Mouse (Mus musculus) liver, embryonic 14.5 days (tissue): ENCODE data around the gene Slc25a10.

Experiments used
- CTCF ChIP-seq: IDR thresholded peaks from 2 replicates; pipeline ENCODE4 v1.5.1; 2016; ENCODE audit warnings: antibody characterized with exemption, low read depth, control low read depth
- EP300 ChIP-seq: IDR thresholded peaks from 2 replicates; pipeline ENCODE4 v1.6.1; 2016; ENCODE audit warnings: antibody characterized with exemption, low read depth

GRCm38 (mm10) chr11:120539285-120540014, 47.8 kb downstream of the Slc25a10 start:
- no peak for TF ChIP-seq CTCF
- TF ChIP-seq EP300: no peak
